Mouse (Mus musculus): ENCODE measurements at regions not wholly inside any gene's neighbourhood (a gene's known extent, or its start where the extent isn't known, plus 50 kb on each side); places are given as distances from the start of the nearest gene placed in this dataset.

DNA sequence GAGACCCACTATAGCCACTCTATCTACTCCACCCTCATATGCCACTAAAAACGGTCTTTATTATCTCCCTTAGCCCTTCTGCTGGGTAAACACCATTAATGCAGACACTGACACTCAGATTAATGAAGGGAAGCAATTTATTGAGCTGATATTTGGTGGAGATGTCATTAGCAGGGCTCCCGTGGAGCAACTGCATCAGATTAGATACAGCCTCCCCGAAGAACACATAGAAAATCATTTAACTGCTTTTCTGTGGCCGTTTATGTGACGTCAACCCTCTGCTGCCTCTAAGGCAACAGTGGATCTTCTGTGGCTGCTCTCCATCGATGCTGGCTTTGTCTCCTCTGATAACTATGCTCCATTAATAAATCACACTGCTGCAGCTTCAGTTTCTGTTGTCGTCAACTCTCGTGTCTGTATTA is 207.2 kb upstream of the Hnrnpa3 start:
- DNase-seq (ENCODE audit: low spot score): no peak

DNA sequence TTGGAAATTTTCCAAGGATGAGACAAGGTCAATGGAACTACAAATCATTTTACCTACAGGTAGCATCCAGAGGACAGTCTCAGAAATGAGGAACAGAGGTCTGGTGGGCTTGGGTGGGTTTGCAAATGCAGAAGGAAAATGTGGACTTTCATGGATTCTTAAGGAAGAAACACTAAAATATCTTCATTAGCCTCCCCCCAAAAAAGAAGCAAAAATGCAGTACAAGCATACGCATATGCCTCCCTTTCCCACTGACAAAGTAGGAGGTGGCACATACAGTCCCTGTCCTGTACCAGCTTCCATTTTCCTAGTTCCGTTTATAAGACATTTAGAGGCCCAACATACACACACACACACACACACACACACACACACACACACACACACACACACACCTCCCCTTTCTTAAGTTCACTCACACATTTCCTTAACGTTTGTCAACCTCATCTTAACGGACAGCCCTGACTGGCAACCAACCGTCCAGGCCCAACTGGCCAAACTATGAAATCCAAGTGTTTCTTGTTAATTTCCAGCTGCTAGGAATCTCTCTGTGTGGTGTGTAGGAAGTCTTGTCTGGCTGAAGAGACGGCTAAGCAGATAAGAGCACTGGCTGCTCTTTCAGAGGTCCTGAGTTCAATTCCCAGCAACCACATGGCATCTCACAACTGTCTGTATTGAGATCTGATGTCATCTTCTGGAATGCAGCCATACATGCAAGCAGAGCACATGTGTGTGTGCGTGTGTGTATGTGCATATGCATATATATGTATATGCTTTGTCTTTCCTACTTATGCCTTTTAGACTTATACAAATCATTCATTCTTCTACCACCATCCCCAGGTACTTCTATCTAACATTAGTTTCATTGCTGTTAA is 206.6 kb upstream of the Hnrnpa3 start:
- DNase-seq (ENCODE audit: low spot score): no peak

DNA sequence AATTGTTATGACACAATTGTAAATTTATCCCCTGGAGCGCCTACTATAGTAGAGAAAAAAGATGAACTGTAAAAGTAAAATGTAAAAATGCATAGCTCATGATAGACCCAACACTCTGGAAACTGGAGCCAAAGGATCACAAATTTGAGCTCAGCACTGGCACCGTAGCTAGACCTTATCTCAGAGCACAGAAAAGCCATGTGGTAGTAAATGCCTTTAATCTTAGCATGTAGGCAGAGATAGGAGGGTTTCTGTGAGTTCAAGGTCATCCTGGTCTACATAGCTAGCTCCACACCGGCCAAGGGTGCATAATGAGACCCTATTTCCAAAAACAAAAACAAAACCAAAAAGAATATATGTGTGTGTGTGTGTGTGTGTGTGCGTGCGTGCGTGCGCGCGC is 203.6 kb upstream of the Hnrnpa3 start:
- DNase-seq (ENCODE audit: low spot score): no peak

DNA sequence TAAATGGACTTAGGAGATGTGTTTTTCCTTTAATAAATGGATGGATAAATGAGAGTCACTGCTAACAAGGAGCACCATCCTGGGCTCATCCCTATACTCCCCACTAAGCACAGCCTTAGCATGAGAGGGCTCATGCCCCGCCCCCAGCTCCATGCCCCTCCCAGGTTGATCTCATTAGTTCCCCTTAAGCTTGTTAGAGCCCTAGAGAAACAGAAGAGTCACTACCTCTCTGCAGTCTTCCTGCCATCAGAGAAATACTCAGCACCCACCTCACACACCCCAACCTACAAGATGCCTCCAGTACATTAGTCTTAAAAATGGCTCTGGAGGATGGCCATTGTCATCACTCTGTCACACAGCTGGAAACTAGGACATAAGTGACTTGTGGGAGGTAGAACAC is 202.8 kb upstream of the Hnrnpa3 start:
- DNase-seq (ENCODE audit: low spot score): no peak

DNA sequence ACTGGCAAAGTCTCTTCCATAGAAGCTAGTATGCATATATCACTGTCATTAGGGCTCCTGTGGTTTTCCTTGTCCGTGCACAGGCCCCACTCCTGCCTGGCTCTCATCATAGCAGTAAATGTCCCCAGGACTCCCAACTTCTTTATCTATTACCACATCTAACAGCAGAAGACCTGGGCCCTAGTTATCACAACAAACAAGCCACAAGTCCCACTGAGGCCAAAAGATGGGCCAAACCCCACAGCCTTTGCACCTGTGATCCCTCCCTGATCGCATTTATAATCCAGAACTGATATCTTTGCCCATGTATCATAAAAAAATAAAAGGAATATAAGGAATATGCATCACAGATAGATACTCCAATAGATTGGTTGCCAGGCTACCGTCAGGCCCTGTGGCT is 201.6 kb upstream of the Hnrnpa3 start:
- no peak for DNase-seq (ENCODE audit: low spot score)

DNA sequence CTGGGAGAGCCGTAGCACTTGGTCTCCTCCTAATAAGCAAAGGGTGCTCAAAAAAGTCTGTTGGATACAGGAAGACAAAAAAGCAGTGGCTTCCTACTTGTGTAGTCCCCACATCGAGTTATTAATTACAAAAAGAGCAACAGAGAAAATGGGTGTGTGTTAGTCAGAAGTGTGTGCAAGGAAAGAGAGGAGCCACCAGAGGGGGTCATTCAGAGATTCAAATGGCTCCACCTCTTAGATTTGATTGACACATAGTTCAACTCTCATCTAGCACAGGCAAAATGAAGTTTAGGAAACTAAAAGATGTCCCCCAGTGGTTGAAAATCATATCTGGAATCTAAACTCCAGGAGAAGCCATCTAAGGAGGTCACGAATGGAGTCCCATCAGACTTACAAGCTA is 200.2 kb upstream of the Hnrnpa3 start:
- no peak for DNase-seq (ENCODE audit: low spot score)

DNA sequence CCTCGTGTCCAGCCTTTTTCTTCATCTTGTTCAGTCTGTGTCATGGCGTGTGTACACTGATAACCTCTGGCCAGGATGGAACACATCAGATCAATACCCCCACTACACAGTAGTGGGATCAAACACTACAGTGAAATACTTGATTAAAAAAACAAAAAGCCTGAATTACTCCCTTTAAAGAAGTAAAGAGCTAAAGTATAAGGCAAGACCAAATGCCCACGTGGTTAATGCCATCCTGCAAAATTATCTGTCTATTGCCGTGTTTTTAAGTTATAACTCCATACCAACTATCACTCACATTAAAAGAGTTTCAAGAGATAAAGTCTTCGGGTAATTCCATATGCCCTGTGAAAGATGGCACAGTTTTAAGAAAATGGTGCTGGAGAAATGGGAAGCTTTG is 198.6 kb upstream of the Hnrnpa3 start:
- DNase-seq (ENCODE audit: low spot score): no peak

DNA sequence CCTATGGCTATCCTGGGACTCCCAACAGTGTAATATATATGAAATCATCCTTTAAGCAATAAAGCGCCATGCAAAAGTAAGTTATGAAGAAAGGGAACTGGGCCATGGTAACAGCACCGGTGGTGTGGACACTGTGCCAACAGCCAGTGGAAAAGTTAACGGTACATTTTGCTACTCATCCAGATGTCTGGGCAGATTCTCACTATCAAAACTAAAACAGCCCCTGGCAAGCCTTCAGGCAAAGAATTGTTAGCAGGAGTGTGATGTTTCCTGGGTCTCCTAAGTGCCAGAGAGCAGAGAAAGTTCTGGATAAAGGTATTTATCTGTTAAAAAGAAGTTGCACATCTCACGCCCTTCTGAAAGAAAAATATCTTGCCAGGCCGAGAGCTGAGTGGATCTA is 198.0 kb upstream of the Hnrnpa3 start:
- no peak for DNase-seq (ENCODE audit: low spot score)

DNA sequence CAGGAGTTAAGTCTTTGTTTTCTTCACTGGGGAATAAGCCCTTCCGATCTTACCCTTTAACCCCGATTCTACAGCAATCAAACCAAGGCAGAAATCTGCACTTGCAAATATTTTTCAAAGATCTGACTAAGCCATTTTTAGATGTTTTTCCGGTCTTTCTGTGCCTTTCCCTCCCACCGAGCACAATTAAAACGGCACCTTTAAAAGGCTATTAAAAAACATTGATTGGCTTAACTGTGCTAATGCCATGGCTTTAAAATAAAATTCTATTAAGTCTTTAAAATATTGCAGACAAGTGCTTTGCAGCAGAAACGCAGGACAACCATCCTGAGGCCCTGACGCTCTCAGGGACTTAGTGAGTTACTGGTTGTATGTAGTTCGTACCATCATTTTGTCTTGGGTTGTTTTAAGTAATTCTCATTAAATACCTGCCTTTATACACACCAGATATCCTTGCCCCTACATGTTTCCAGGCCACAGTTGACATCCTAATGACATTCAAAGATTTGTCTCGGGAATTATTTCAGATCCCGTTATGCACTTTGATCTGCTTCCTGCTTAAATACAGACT is 197.6 kb upstream of the Hnrnpa3 start:
- no peak for DNase-seq (ENCODE audit: low spot score)

DNA sequence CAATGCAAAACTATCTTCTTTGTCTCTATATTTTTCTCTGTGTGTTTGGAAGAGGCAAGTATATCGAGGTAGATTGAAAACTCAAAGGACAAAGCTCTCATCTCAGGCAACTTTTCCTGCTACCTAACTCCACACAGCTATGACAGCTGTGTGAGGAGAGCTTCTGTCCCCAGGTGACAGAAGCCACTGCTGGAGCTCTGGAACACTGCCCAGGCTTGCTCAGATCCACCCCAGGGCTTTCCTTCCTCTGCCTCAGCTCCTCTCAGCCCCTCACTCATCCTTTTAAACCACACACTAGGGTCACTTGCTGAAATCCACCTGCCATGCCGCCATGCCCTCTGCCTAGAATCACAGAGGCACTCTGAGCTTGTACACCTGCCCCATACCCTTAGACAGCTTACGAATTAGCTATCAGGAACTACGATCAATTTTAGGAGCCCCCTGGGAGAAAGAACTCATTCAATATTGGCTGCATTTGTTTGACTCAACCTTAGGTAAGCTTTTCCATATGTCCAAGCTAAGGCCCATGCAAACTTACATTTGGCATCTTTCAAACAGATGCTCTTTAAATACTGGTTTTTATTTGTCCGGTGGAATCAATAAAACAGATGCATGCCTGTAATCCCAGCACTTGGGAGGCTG is 196.9 kb upstream of the Hnrnpa3 start:
- no peak for DNase-seq (ENCODE audit: low spot score)

DNA sequence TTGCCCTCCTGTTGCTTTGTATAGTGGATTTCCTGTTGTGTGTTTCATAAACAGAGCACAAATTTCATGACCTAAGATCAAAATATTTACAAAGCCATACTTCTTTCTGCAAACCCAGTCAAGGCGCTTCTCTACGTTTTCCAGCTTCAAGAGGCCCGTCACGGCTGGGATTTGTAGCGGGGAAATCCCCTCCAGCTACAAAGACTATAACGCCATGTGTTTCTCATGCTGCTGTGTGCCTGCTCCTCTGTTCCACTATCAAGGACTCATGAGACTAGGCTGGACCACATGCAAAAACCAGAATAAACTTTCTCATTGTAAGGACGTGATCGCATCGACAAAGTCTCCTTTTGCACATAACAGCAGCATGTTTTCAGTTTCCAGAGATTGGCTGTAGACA is 196.0 kb upstream of the Hnrnpa3 start:
- DNase-seq (ENCODE audit: low spot score): no peak

DNA sequence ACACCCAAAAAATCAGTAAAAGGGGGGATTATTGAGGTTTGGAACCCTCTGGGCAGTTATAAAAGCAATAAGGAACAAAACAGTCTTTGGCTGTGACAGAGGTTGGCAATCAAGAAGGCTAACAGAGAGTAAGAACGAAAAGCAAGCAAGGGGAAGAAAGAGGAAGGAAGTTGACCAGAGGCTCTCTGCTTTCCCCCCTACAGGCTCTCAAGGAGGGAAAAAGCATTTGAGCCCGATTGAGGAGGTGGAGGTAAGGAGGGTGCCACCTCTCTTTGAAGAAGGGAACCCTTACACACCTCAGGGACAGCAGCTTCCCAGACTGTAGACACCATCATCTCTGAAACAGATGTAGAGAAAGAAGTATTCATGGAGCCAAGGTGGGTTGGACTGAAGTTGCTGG is 194.6 kb upstream of the Hnrnpa3 start:
- DNase-seq (ENCODE audit: low spot score): no peak

DNA sequence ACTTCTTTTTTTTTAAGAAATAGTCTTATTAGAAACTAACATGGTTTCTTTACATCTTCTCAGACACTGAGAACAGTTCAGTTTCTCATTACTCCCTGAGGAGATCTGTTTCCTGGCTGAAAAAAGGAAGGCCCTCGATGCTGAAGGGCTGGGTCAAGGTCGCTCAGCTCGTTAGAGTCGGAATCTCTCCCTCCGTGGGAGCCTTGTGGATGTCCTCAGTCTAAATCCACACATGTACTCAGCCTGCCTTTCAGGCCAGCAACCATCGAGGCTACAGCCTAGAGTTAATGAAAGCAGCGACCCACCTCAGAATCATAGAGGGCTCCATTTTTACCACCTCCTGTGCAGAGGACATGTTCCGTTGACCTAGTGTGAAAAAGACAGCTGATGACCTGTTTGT is 190.2 kb upstream of the Hnrnpa3 start:
- DNase-seq (ENCODE audit: low spot score): no peak

DNA sequence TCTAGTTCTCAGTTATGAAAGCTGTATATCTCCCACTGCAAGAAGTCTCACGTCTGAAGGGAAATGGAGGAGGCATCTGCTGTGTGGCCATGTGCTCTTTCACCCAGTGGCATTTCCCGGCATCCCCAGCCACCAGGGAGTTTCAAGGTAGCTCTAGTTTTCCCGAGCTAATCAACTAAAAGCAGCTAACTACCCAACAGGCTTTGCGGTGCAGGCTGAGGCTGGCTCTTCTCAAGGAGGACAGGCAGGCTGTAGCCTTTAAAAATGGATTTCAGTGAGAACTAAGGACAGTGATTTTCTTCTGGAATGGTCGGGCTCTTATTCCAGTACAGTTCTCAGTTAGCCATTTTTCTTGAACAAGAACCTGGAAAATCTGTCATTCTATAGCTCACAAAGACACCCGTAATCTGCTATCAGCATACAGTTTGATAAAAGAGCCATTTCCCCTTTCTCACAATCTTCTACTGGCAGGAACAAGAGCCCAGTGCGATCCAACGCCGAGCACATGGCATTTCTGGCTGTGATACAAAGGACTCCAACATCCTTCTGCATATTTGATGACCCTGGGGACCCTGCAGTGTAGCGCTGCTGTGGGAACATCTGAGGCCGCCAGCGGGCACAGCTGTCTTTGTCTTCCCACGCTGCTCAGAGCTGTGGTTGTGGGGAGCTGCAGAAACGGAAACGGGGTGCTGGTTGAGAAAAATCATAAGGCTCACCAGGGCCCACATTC is 188.9 kb upstream of the Hnrnpa3 start:
- DNase-seq (ENCODE audit: low spot score): no peak

DNA sequence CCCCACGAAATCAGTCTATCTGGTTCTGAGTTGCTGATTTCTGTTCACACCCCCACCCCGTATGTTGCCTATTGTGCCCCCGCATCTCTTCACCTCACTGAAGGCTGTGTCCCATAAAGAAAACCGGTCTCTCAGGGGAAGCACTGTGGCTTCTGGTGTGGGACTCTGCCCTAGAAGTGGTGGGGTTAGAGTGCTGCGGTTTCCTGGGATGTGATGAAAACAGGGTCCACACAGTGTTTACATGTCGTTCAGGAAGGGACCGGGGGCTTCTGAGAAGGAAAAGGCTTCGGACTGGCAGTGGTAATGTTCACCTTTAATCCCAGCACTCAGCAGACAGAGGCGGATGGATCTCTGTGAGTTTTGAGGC is 188.4 kb upstream of the Hnrnpa3 start:
- no peak for DNase-seq (ENCODE audit: low spot score)

DNA sequence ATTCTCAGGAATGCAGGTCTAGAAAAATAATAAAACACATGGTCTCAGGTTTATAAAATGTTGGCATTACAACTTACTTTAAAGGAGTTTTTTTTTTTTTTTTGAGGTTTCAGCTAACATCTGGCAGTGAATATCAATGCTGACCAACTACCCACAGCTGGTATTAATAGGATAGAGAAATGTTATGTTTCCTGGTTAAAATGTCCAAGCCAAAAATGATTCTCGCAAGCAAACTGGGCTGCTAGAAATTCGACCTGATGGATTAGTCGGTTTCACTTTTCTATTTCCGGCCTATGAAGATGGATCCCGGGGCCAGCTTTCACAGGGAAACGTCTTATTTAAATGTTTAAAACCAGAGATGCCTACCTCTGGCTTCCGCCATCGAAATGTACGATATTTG is 186.6 kb upstream of the Hnrnpa3 start:
- DNase-seq (ENCODE audit: low spot score): no peak

DNA sequence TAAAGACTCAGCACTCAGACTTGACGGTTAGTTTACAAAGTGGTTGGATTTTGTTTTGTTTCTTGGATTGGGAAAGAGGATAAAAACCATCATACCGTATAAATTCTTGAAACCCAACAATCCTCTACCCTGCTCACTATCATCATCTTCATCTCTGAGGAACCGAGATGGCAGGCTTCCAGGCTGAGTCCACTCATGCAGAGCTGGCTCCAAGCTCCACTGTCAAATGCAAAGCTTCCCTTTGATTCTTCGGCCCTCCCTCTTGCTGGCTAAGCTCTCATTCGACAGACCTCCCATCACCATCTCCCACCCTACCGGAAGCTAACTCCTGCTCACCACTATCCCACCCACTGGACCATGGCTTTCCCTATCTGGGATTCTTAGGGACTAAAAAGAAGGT is 184.6 kb upstream of the Hnrnpa3 start:
- DNase-seq (ENCODE audit: low spot score): no peak

DNA sequence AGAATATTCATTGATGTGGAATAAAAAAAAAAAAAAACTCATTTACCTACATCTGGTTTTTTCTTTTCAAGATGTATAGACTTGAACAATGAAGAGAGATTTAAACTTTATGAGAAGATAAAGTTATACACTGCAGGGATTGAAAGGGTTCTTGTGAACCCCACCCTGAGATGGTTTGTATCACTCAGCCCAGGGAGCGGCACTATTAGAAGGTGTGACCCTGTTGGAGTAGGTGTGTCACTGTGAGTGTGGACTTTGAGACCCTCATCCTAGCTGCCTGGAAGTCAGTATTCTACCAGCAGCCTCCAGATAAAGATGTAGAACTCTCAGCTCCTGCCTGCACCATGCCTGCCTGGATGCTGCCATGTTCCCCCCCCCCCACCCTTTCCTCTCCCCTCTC is 182.7 kb upstream of the Hnrnpa3 start:
- no peak for DNase-seq (ENCODE audit: low spot score)

DNA sequence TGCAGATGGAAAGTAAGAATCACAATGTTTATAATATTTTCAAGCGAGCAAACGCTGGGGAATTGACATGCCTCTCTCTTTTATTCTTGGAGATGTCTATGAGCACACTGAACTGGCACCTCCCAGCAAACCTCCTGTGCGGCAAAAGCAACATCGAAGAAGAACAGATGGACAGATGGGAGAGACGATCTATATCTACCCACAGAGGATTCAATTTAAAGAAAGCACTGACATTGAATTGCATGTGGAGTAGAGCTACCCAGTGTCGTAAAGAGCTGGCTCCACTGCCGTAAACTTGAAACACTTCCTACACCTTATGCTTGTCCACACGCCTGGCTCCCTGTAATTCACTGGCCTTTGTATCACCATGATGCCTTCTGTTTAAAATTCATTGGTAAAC is 182.0 kb upstream of the Hnrnpa3 start:
- DNase-seq (ENCODE audit: low spot score): no peak

DNA sequence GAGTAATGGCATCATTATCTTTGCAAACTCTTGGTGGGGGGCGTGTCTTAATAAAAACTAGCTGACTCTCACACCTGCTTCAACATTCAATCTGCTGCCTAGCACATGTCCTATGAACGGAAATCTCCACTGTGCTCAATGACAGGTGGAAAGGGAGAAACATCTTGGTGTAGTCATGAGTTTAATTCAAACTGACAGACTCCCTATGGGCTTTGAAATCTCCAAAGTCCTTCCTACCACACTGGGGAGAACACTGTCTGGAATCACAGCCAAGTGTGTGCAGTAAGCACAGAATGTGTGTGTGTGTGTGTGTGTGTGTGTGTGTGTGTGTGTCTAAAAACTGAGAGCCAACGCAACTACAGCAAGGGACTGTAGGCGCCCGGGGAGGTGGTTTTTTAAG is 179.5 kb upstream of the Hnrnpa3 start:
- no peak for DNase-seq (ENCODE audit: low spot score)

DNA sequence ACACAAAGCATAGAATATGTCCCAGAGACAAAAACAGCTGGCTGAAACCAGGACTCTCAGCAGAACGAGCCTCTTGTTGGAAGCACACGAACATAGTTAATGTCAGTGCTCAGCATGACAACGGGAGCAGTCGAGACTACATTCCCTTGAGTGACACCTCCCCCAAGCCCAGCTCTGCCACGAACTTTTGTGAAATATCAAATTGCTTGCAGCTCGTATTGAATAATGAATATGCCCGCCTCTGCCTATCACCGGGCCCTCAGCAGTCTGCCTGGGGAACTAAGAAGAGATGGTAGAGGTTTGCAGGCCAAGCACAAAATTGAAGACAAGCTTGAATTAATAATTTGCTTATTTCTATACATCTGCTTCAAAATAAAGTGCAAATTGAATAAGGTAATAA is 177.2 kb upstream of the Hnrnpa3 start:
- no peak for DNase-seq (ENCODE audit: low spot score)

DNA sequence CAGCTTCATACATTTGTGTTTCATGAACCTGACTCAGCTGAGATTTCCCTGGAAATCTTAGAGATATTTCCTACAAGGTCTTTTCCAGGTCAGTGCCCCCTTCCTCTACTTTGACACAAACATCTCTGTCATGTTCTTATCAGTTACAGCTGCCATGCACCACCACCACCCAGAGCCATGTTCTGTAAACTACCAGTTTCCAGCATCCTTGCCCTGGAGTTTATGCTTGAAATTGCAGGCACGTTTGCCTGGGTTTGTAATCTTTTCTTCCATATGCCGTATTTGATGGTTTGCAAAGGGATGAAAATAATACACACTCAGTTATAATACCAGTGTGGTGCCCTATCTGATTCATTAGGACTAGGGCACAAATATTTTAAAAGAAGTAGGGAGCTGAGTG is 176.6 kb upstream of the Hnrnpa3 start:
- DNase-seq (ENCODE audit: low spot score): no peak

DNA sequence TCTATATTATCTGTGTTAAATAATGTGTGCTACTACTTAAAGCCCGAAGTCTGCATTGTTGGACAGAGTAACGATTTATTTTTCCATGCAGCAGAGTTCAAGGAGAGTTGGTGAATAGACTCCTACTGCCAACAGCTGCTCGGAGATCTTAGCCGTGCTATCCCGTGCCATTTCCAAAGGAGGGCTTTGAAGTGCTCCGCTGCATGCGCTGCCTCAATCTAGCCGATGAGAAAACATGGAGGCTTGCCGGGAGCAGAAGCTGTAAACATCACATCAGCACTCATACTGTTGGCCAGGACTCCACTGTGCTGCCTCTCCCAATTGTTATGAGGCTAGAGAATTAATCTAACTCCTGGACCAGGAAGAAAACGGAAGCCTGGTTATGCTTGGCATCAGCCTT is 174.1 kb upstream of the Hnrnpa3 start:
- DNase-seq (ENCODE audit: low spot score): no peak
